Mouse (Mus musculus) C2C12 (cell line): Measurements from ENCODE around the gene Cenpj.

ENCODE experiments used
- CTCF ChIP-seq: IDR thresholded peaks from one replicate; pipeline ENCODE4 v1.5.1; 2011; ENCODE audit not compliant: control insufficient read depth, insufficient read depth, insufficient read length
- MAX ChIP-seq: IDR thresholded peaks from one replicate; pipeline ENCODE4 v1.6.1; 2011; ENCODE audit warnings: mild to moderate bottlenecking, control low read depth
- MYOG ChIP-seq: IDR thresholded peaks from one replicate; pipeline ENCODE4 v1.6.1; 2011; ENCODE audit not compliant: control insufficient read depth, insufficient read length; ENCODE audit errors: extremely low read depth

DNA sequence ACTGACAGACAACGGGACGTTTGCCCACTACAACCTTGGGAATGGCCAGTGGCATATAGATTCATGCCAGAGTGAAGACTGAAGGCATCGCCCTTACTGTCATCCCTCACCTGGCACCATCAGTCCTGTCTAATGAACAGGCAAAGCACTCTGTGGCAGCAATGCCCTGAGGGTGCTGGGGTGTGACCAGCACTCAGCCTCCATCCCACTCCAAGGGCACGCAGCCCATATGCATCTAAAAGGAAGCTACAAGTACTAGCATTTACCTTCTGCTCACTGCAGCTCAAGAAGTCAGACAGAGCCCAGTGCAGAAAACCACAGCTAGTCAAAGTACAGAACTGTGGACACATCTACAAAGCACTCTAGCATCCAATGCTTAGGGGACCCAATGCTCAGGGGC is 29.7 kb downstream of the Cenpj start:
- TF ChIP-seq CTCF (no peak), MYOG (no peak), MAX (no peak)
